Mouse (Mus musculus): ENCODE measurements at regions not wholly inside any gene's neighbourhood (a gene's known extent, or its start where the extent isn't known, plus 50 kb on each side); places are given as distances from the start of the nearest gene placed in this dataset.

GRCm38 (mm10) chr9:43465129-43465528, 154.5 kb downstream of the Trim29 start:
- TF ChIP-seq GATA1 (IDR thresholded peaks at IDR 0.05; ENCODE audit: borderline replicate concordance, low read length): no peak
- no peak for TF ChIP-seq CTCF (IDR thresholded peaks at IDR 0.05; ENCODE audit: low read depth, low read length)
- TF ChIP-seq TAL1 (conservative IDR thresholded peaks at IDR 0.05; ENCODE audit: low read depth, low read length): no peak
